Mouse (Mus musculus): ENCODE results near the gene Becn1. TPM values are rescaled to one million over a fixed set of nuclear protein-coding genes. Genes with fewer than 3 reads are reported as not detected.

Gene Becn1
- polyA plus RNA-seq (2021) = 203 TPM

DNA sequence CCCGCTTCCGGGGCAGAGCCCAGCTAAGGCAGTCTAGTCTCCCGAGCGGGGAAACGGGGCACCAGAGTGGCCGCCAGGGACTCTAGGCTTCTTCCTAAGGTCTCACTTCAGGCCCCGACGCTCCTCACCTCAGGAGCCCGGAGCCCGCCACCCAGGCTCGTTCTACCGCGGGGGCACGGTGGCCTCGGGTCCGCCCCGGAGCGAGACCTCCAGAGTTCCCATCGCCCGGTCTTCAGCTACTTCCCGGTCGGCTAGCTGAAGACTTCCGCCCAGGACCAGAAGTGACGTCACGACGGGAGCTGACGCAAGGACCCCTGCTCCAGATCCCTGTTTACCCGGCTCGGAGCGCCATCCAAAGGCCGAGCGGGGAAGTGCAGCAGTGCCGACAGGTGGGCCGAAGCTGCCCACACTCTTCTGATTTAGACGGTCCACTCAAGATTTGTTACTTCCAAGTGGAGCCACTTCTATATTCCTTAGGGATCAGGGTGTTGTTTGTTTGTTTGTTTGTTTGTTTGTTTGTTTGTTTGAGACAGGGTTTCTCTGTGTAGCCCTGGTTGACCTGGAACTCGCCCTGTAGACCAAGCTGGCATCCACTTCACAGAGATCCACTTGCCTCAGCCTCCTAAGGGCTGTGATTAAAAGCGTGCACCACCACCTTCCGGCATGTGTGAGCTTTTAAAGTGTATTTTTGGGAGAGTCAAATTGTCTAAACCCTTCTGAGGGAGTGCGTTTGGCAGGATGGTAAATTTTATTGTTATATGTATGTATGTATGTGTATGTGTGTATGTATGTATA lies at the start of gene Becn1:
Gene Becn1, minus strand, starts transcription at position 283 of the 795 bp plus-strand sequence.
- ChIA-PET CTCF (interaction anchor here (0.6 to 3.4 kb wide), 20 partner anchors 10 to 125 kb away, joined by 3 to 33 read pairs (median 5); partner anchors contain the start of genes Cntd1, Coa3, Ramp2 and Vps25), POLR2A (interaction anchor here (0.6 to 2.4 kb wide), 5 partner anchors 42 to 67 kb away, joined by 3 to 17 read pairs (median 3); partner anchors contain the start of genes Vps25 and Wnk4)
- DNase-seq (ENCODE audit: low read depth, low spot score) (peak; percentile 70), ATAC-seq (peak; percentile 83)
- in situ Hi-C loops (cut with MboI; ENCODE audit: low pct_unique_long_range_greater_than_20kb) = loop anchor here (5.0 kb wide), 2 partner anchors 50 to 85 kb away; partner anchors contain the start of gene Vps25
- TF ChIP-seq CTCF (IDR thresholded peaks at IDR 0.05) = peak; percentile 99
- peaks cover 18% of the 10 kb centered on the region for H3K27me3 ChIP-seq

DNA sequence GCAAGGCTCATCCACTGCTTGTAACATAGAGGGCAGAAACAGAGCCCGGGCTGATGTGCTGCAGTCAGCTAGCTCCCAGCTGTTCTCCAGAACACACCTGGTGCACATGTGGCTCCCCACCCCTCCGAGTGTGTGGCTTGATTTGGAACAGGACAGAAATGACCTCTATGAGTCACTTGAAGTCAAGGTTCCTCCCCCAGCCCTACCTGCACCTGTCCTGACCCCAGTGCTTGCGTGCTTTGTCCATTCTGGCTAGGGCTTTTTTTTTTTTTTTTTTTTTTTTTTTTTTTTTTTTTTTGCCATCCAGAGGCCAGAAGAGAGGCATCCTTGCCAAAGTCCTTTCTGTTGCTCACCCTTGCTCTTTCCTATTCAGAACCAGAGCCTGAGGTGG lies 49.6 kb upstream of the Becn1 start:
- CTCF ChIA-PET = interaction anchor here (1.1 to 1.7 kb wide), 2 partner anchors 30 to 44 kb away, joined by 3 to 4 read pairs; no protein-coding TSS in a partner anchor
- no peak for ATAC-seq
- in situ Hi-C loops (cut with MboI; ENCODE audit: low pct_unique_long_range_greater_than_20kb) = no loop called here

DNA sequence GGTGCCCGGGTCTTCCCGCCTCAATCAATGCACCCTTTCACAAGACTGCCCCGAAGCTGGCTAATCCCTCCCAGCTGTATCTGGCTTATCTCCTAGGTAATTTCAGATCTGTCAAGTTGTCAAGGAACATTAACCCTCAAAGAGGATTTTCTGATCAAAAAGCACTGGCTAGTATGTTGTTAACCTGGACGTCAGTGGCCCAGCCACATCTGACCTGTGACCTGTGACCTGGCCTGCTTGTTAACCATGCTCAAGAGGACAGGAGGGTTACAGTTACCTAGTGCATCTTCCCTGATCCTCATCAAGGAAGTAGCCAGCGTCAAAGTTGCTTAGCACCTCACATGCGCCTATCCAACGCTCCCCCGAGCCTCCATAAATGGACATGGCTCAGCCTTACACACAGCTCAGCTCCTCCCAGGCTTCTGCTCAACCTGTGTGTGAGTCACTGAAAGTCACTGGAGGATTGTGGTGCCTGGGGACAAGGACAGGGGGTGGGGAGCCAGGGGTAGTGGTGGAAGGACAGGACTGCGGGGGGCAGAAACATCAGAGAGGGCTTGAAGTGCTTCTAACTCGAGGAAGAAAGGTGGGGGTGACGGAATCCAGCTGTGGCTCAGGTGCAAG lies 49.1 kb upstream of the Becn1 start:
- no peak for ATAC-seq
- POLR2A ChIA-PET = no interaction called here
- CTCF ChIA-PET = interaction anchor here (1.1 to 1.7 kb wide), 2 partner anchors 30 to 44 kb away, joined by 3 to 4 read pairs; no protein-coding TSS in a partner anchor
- in situ Hi-C loops (cut with MboI; ENCODE audit: low pct_unique_long_range_greater_than_20kb) = no loop called here
- TF ChIP-seq CTCF (IDR thresholded peaks at IDR 0.05) = no peak
- H3K27me3 ChIP-seq = peaks cover 4% of the 10 kb centered on the region
- DNase-seq (ENCODE audit: low read depth, low spot score) = no peak

More for the DNA sequence above, 49.6 kb upstream of the Becn1 start:
- no peak for DNase-seq (ENCODE audit: low read depth, low spot score)
- H3K27me3 ChIP-seq = peaks cover 4% of the 10 kb centered on the region
- POLR2A ChIA-PET = no interaction called here
- no peak for TF ChIP-seq CTCF (IDR thresholded peaks at IDR 0.05)

DNA sequence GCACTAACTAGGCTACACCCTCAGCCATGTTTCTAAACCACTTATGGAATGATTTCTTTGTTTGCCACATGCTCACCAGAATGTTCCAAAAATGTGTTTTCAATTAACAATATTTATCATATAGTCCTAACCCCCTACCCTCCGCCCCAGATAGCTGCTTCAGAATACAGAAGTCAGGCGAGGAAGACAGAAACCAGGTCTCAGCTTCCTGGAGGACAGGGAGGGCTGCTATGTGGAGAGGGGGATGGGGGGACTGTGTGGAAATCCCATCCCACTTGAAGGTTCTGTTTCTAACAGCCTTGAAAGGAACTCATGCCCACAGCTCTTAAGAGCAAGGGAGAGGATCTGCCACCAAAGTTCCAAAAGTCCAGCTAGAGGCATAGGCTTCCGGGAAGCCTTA lies 47.1 kb upstream of the Becn1 start:
- ATAC-seq (no peak), DNase-seq (ENCODE audit: low read depth, low spot score) (no peak)
- no peak for TF ChIP-seq CTCF (IDR thresholded peaks at IDR 0.05)
- ChIA-PET POLR2A (no interaction called here), CTCF (no interaction called here)
- in situ Hi-C loops (cut with MboI; ENCODE audit: low pct_unique_long_range_greater_than_20kb) = no loop called here
- peaks cover 4% of the 10 kb centered on the region for H3K27me3 ChIP-seq

DNA sequence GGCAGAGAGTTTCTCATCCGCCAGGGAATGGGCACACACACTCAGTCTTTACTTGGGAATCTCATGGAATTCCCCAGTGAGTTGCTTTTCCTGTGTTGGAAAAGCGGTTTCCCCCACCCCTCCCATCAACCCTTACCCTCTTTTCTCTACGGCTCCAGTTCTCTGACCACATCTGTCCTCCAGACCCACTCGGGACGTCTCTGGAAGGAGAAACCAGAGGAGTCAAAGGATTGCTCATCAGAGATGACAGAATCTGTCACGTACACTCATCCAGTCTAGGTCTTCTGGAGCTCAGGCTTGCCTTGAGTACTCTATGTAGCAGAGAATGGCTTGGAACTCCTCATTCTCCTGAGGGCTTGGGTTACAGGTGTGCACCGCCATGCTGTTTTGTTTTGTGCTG lies 46.7 kb upstream of the Becn1 start:
- peaks cover 4% of the 10 kb centered on the region for H3K27me3 ChIP-seq
- no peak for TF ChIP-seq CTCF (IDR thresholded peaks at IDR 0.05)
- DNase-seq (ENCODE audit: low read depth, low spot score) (no peak), ATAC-seq (no peak)
- POLR2A ChIA-PET = no interaction called here
- CTCF ChIA-PET = interaction anchor here (1.6 kb wide), 1 partner anchor 10 kb away, joined by 3 read pairs; no protein-coding TSS in a partner anchor
- in situ Hi-C loops (cut with MboI; ENCODE audit: low pct_unique_long_range_greater_than_20kb) = no loop called here

DNA sequence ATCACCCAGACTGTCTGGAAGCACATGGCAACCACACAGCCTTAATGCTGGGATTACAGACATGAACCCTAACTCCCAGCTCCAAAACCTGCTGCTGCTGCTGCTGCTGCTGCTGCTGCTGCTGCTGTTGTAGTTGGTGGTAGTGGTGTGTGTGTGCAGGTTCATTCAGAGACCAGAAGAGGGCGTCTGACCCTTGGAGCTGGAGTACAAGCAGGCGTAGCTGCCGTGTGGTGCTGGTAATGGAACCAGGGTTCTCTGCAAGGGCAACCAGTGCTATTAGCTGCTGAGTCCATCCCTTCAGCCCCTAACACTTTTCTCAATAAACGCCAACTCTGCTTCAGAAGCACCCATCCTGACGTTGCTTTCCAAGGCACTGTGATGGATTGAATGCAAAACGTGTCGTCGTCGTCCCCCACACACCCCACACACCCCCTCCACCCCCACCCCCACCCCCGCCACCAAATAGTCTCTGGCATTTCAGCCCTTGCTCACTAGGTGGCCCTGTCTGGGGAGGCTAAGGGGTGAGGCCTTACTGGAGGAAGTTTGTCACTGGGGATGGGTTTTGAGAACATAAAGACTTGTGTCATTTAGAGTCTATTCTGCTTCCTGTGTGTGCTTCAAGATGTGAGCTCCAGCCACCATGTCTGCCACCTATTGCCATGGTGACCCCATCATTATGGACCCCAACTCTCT lies 45.1 kb upstream of the Becn1 start:
- TF ChIP-seq CTCF (IDR thresholded peaks at IDR 0.05) = no peak
- ChIA-PET CTCF (interaction anchor here (1.6 kb wide), 1 partner anchor 12 kb away, joined by 3 read pairs; no protein-coding TSS in a partner anchor), POLR2A (interaction anchor here (1.0 kb wide), 1 partner anchor 22 kb away, joined by 3 read pairs; no protein-coding TSS in a partner anchor)
- ATAC-seq (no peak), DNase-seq (ENCODE audit: low read depth, low spot score) (no peak)
- H3K27me3 ChIP-seq = peaks cover 4% of the 10 kb centered on the region
- in situ Hi-C loops (cut with MboI; ENCODE audit: low pct_unique_long_range_greater_than_20kb) = no loop called here

DNA sequence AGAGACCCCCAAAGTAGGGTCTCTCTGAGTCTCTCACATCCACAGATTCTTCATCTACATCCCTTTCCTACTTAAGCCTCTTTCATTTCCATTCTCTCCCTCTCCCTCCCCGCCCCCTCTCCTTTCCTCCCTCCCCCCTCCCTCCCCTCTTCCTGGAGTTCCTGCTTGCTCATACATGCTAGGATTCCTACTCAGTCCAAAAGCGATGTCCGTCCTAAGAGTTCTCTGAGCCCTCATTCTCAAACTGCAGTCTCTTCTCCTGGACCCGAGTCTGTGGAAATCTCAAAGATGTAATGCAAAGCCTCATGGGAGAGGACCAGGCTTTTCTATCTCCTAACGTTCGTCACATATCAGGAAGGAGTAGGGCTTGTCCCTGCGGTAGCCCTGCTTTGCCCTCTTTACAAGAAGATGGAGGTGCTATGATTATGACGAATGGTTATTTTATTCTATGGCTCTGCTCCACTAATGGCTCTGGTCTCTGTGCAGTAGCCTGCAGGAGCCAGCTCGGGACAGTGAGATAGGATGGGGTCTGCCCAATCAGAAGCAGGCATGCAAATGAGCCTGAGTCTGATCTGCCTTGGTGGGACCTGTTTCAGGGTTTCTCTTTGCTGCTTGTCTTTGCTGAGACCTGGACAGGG lies 36.2 kb upstream of the Becn1 start:
- ATAC-seq (peak; percentile 55), DNase-seq (ENCODE audit: low read depth, low spot score) (no peak)
- in situ Hi-C loops (cut with MboI; ENCODE audit: low pct_unique_long_range_greater_than_20kb) = no loop called here
- TF ChIP-seq CTCF (IDR thresholded peaks at IDR 0.05) = no peak
- CTCF ChIA-PET = interaction anchor here (0.9 kb wide), 1 partner anchor 14 kb away, joined by 3 read pairs; no protein-coding TSS in a partner anchor
- POLR2A ChIA-PET = interaction anchor here (0.6 to 1.2 kb wide), 3 partner anchors 8 to 77 kb away, joined by 3 read pairs; no protein-coding TSS in a partner anchor
- peaks cover 9% of the 10 kb centered on the region for H3K27me3 ChIP-seq

DNA sequence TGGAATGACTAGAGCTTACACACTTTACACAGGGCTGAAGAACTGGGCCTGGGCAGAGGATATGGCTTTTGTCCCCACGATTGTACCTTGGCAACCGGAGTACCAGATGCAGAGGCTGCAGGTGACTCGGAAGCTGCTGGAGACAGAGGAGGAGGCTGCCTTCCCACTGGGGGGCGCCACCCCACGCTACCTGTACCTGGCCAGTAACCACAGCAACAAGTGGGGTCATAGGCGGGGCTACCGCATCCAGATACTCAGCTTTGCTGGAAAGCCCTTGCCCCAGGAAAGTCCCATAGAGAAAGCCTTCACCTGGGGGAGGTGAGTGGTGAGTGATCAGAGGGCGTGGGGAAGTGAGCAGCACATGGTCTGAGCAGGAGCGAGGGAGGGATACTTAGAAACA lies 33.6 kb upstream of the Becn1 start:
- in situ Hi-C loops (cut with MboI; ENCODE audit: low pct_unique_long_range_greater_than_20kb) = no loop called here
- ATAC-seq = no peak
- TF ChIP-seq CTCF (IDR thresholded peaks at IDR 0.05) = no peak

DNA sequence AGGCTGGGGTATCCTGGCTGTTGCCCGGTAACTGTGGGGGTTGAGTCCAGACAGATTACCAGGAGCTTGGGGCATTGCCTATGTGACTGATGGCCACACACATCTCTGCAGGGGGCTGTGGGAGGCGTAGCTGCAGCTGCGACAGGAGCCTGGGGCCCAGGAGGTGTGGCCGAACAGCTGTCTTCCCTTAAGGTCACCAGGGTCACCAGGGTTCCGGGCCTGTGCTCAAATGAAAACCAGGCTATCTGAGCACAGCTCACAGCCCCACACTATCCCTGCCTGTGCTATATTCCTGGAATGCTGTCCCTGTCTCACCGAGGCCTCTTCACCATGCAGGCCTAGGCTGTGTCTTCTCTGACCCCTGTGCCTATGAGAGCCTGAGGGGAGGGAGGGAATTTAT lies 32.4 kb upstream of the Becn1 start:
- in situ Hi-C loops (cut with MboI; ENCODE audit: low pct_unique_long_range_greater_than_20kb) = no loop called here
- H3K27me3 ChIP-seq = no peaks in the 10 kb centered on the region
- no peak for ATAC-seq

More for the DNA sequence above, 33.6 kb upstream of the Becn1 start:
- no peak for DNase-seq (ENCODE audit: low read depth, low spot score)
- CTCF ChIA-PET = interaction anchor here (2.4 kb wide), 1 partner anchor 60 kb away, joined by 10 read pairs; no protein-coding TSS in a partner anchor
- H3K27me3 ChIP-seq = no peaks in the 10 kb centered on the region
- POLR2A ChIA-PET = no interaction called here

DNA sequence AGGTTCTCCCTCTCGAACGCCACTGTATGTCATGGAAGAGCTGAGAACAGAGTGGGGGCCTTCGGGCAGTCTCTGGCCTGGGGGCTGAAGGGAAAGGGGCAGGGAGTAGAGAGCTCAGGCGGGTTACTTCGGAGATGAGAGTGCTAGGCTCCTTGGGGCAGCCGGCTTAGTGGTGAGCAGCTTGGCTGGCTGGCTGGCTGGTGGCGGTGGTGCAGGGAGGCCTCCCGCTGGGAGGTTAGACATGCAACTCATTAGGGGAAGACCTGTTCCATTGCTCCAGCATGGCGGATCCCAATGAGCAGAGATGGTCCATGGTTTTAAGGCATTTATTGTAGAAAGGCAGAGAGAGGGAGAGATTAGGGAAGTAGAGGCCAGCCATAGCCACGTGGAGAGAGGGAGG lies 31.9 kb upstream of the Becn1 start:
- TF ChIP-seq CTCF (IDR thresholded peaks at IDR 0.05) = no peak
- ATAC-seq (no peak), DNase-seq (ENCODE audit: low read depth, low spot score) (no peak)
- in situ Hi-C loops (cut with MboI; ENCODE audit: low pct_unique_long_range_greater_than_20kb) = no loop called here
- H3K27me3 ChIP-seq = no peaks in the 10 kb centered on the region
- ChIA-PET CTCF (interaction anchor here (1.1 kb wide), 1 partner anchor 16 kb away, joined by 3 read pairs; no protein-coding TSS in a partner anchor), POLR2A (no interaction called here)

More for the DNA sequence above, 32.4 kb upstream of the Becn1 start:
- DNase-seq (ENCODE audit: low read depth, low spot score) = no peak
- no peak for TF ChIP-seq CTCF (IDR thresholded peaks at IDR 0.05)
- ChIA-PET CTCF (interaction anchor here (1.1 kb wide), 1 partner anchor 16 kb away, joined by 3 read pairs; no protein-coding TSS in a partner anchor), POLR2A (no interaction called here)
